Mouse (Mus musculus): ENCODE measurements at regions not wholly inside any gene's neighbourhood (a gene's known extent, or its start where the extent isn't known, plus 50 kb on each side); places are given as distances from the start of the nearest gene placed in this dataset.
"Not testable (repeated sequence)": the region's sequence is repeated elsewhere in the genome, so short reads cannot be mapped to it uniquely, and the experiment has no call there.

GRCm38 (mm10) chr10:51397016-51397415, 83.4 kb upstream of the Gm49339 start:
- DNase-seq (ENCODE audit: extremely low spot score in 1 of 2, low spot score in 1 of 2): not testable (repeated sequence)

GRCm38 (mm10) chr10:51405141-51405540, 75.3 kb upstream of the Gm49339 start:
- DNase-seq (ENCODE audit: extremely low spot score in 1 of 2, low spot score in 1 of 2): peak; percentile 44 to 79

GRCm38 (mm10) chr10:51412795-51413194, 67.6 kb upstream of the Gm49339 start:
- DNase-seq (ENCODE audit: extremely low spot score in 1 of 2, low spot score in 1 of 2): no peak

- no peak for DNase-seq (ENCODE audit: extremely low spot score in 1 of 2, low spot score in 1 of 2)
Measured at GRCm38 (mm10) chr10:51414512-51414911, 65.9 kb upstream of the Gm49339 start.

GRCm38 (mm10) chr10:51416723-51417122, 63.7 kb upstream of the Gm49339 start:
- DNase-seq (ENCODE audit: extremely low spot score in 1 of 2, low spot score in 1 of 2): no peak

- DNase-seq (ENCODE audit: extremely low spot score in 1 of 2, low spot score in 1 of 2): no peak
Measured at GRCm38 (mm10) chr10:51417221-51417911, 63.0 kb upstream of the Gm49339 start.

- DNase-seq (ENCODE audit: extremely low spot score in 1 of 2, low spot score in 1 of 2): no peak
Measured at GRCm38 (mm10) chr10:51418550-51418949, 61.9 kb upstream of the Gm49339 start.

- DNase-seq (ENCODE audit: extremely low spot score in 1 of 2, low spot score in 1 of 2): no peak
Measured at GRCm38 (mm10) chr10:51422501-51422900, 57.9 kb upstream of the Gm49339 start.

Measured in layer of hippocampus, postnatal 25 days (tissue).